Mouse (Mus musculus) splenic B cell, adult 2 months (primary cell): ENCODE data around the gene Cdh13.

Source experiments
- DNase-seq: peaks from one replicate; pipeline ENCODE4 v3.0.0-alpha.2; 2011; ENCODE audit warnings: low read depth, low spot score
- H3K27me3 ChIP-seq: 2 replicates; pipeline ENCODE4 v1.6.1; 2012; ENCODE audit warnings: mild to moderate bottlenecking, low read length, moderate library complexity, mixed read lengths; ENCODE audit not compliant: control insufficient read depth, poor library complexity, insufficient read depth, severe bottlenecking
- H3K36me3 ChIP-seq: 2 replicates; pipeline ENCODE4 v1.6.1; 2012; ENCODE audit warnings: mild to moderate bottlenecking, low read length, moderate library complexity, mixed read lengths; ENCODE audit not compliant: control insufficient read depth, poor library complexity, insufficient read depth, severe bottlenecking

Cdh13 gene

GRCm38 (mm10) chr8:118286282-118287180, 3.0 kb downstream of the Cdh13 start:
- H3K27me3 ChIP-seq: no peaks in the 10 kb centered on the region
- DNase-seq: no peak
- no peaks in the 10 kb centered on the region for H3K36me3 ChIP-seq

GRCm38 (mm10) chr8:118287496-118287895, 4.0 kb downstream of the Cdh13 start:
- no peaks in the 10 kb centered on the region for H3K27me3 ChIP-seq
- no peak for DNase-seq
- H3K36me3 ChIP-seq: no peaks in the 10 kb centered on the region

DNA sequence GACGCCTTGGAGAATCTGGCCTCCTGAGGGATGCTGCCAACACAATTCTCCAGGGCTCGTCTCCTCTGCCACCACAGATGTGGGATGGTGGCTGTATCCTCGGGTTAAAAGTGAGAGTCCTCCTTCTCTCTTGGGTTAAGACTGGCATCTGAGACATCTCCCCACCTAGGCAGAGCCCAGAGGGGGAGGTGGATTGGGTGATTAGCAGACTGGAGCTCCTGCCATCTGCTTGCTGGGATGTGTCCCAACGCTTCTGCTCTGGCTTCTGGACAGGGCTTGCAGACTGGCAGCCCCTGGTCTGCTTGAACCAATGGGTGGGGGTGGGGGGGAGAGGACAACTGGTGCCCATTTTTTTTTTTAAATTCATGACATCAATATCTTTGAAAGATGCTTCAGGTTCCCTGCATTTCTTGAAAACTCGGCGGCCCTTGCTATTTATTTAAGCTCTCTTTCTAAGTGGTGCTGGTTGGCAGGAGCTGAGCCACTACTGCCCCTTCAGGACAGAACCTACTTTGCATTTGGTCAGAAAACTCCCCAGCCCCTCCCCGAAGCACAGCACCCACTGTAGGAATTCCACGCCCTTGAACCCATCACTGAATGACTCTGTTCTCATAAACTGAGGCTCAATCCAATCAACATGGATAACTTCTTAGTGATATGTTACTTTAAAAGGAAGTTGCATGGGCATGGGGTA, 4.9 kb downstream of the Cdh13 start:
- no peaks in the 10 kb centered on the region for H3K27me3 ChIP-seq
- DNase-seq: no peak
- H3K36me3 ChIP-seq: no peaks in the 10 kb centered on the region

DNA sequence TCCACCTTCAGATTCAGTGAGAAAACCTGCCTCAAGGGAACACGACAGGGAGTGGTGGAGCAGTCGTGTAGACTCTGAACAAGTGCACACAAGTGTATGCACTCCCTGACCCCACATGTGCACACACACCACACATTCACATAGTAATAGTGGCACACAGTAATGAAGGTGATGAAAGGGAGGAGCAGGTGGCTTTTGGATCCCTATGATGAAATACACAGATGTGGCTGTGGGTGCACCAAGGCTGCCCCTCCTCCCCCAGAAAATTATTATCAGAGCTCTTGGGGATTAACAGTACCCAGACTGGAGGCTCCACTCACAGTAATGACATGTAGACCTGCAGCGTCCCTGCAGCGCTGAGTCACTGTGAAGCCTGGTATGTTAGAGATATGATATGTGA, 5.6 kb downstream of the Cdh13 start:
- Histone ChIP-seq H3K27me3 (no peaks in the 10 kb centered on the region), H3K36me3 (no peaks in the 10 kb centered on the region)
- DNase-seq: no peak

DNA sequence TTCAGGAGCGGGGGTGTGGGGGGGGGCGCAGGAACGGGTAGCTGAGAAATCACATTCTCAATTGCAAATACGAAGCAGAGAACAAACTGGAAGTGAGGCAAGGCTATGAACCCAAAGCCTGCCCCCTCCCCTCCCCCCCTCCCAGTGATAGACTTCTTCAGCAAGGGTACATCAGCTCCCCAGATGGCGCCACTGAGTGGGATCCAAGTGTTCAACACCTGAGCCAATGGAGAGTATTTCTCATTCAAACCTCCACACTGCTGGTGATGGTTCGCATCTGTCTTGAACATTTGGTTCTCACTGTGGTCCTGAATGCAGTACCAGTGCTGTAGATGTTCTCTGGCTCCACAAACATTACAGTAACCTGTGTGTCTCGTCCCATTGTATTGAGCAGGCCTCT, 6.0 kb downstream of the Cdh13 start:
- Histone ChIP-seq H3K27me3 (no peaks in the 10 kb centered on the region), H3K36me3 (no peaks in the 10 kb centered on the region)
- DNase-seq: no peak

DNA sequence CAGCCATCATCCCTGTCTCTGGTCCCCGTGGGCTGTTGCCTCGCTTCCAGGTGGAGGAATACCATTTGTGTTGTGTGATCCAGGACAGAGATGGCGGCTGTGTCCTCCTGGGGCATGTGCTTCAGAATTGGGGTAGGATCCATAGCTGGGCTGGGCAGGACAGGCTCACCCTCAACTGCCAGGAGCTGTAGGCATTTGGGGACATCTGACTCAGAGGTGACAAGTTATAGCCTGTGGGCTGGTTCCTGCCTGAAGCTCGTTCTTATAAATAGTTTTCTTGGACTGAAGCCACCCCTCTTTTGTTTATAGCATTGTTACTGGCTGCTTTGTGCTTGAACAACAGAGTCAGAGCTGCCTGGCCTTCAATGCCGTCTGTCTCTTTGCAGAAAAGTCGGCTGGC, 6.7 kb downstream of the Cdh13 start:
- no peaks in the 10 kb centered on the region for H3K27me3 ChIP-seq
- no peaks in the 10 kb centered on the region for H3K36me3 ChIP-seq
- DNase-seq: no peak

DNA sequence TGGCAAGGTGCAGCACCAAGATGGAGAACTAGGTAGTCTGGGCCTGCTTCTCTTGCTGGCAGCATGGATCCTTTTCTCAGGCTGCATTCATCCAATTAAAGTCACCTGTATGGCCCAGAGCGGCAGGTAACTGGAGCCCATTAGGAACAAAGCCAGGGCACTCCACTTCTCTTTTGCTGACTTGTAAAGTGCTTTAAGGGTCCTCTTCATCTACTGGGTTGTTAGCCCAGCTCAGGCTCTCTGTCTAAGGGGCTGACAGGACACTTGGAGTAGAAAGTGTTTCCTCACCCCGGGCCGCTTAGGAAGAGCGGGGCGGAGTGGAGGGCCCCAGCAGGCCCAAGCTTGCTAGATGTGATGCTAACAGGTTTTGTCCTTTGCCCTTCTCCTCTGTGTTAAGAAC, 12.9 kb downstream of the Cdh13 start:
- no peaks in the 10 kb centered on the region for H3K27me3 ChIP-seq
- H3K36me3 ChIP-seq: no peaks in the 10 kb centered on the region
- no peak for DNase-seq

DNA sequence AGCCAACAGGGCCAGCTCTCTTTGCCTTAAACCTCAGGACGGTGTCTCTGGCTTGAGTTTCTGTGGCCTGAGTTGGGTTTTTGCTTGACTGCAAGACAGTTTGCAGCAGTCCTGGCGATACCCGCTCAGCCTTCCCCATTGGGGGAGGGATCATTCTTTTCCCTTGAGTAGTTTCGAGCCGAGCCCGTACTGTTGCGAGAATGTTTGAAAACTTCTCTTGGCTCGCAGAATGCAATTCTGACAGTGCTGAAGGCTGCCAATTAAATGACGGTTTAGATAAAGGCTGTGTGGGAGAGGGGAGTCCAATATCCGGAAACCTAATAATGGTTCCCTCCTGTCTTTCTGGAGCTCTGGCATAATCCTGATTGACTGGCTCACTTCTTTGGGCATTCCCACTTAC, 23.4 kb downstream of the Cdh13 start:
- DNase-seq: no peak
- Histone ChIP-seq H3K27me3 (no peaks in the 10 kb centered on the region; the same call in 1 of the 2 replicates), H3K36me3 (no peaks in the 10 kb centered on the region)

DNA sequence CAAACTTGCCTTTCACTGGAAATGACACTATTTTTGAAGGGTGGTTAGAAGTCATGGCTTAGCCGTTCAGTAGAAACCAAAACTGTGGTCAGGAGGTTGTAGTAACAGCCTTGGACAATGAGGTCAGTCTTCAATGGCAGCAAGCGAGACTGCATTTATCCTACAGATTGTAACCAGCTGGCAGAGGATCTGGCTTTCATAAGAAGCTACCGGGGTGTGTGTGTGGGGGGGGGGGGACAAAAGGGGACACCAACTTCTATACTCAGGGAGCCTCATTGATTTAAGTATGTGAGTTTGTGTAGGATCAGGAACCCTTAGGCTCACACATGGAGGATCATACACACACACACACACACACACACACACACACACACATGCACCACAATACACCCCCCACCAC, 25.6 kb downstream of the Cdh13 start:
- Histone ChIP-seq H3K27me3 (no peaks in the 10 kb centered on the region), H3K36me3 (no peaks in the 10 kb centered on the region)
- DNase-seq: no peak

DNA sequence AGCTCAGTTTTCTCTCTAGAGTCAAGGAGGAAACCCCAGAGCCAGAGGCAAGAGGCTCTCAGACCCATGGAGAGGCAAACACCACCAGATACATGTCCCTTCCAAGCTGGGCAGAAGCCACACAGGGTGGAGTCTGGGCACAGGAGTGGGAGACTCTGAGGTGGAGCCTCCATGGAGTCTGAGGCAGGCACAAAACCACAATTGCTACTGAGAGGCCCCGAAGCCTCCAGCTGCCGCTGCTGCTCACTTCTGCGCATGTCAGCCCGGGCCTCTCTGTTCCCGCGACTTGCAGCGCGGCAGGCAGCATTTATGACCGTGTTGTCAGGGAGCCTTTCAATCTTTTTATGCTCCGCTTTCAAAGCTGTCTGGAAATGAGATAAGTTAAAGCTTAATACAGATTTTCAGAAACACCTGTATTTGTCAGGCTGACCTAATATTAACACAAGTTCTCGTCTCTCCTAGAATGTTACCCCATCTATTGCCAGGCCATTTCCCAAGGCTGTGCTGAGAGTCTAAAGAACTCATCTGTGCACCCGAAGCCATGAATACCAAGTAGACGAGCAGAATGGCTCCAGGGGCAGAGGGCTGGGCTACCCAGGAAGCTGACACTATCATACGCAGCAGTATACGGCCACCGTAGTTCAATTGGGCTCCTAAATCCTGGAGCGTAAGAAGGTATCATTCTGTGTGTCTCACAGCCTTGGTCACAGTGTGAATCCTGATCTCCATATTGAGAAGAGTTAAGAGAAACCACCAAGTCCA, 30.1 kb downstream of the Cdh13 start:
- DNase-seq: no peak
- Histone ChIP-seq H3K27me3 (no peaks in the 10 kb centered on the region), H3K36me3 (no peaks in the 10 kb centered on the region)

GRCm38 (mm10) chr8:118314188-118314563, 30.6 kb downstream of the Cdh13 start:
- DNase-seq: no peak
- Histone ChIP-seq H3K36me3 (no peaks in the 10 kb centered on the region), H3K27me3 (no peaks in the 10 kb centered on the region)

- H3K27me3 ChIP-seq: no peaks in the 10 kb centered on the region
- no peaks in the 10 kb centered on the region for H3K36me3 ChIP-seq
- DNase-seq: no peak
These were observed 31.4 kb downstream of the Cdh13 start for GRCm38 (mm10) chr8:118314932-118315331.

DNA sequence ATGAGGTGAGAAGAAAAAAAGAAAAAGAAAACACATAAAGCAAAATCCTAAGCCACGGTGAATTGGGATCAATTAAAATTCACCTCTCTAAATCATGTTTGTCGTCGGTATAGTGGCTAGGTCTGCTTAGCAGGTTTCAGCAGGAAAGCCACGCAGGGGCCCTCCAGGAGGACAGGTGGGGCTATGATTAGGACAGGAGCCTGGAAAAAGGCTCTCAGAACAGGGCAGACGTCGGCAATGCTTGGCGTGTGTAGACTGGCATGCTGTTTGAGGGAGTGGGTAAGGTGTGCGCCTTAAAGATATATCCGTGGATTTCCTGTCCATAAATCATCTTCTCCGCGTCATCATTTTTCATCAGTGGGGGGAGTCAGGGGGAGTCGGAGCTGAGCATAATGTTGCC, 32.9 kb downstream of the Cdh13 start:
- DNase-seq: no peak
- Histone ChIP-seq H3K27me3 (no peaks in the 10 kb centered on the region), H3K36me3 (no peaks in the 10 kb centered on the region)

DNA sequence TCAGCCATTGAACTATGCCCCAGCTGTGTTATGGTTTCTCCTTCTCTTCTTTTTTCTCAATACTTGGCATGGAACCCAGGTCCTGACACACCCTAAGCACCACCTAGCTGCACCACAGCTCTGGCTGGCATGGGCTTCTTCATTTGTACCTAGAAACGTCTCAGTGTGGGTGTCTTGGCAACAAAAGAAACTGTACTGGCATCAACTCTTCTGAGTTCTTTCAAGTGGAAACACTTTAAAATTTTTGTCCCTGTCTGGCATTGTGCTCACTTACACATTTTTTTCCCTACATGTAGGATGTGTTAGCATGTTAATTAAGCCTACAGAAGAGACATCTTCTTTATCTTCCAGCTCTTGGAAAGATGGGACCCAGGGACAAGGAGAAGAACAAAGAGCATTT, 37.0 kb downstream of the Cdh13 start:
- Histone ChIP-seq H3K36me3 (no peaks in the 10 kb centered on the region), H3K27me3 (no peaks in the 10 kb centered on the region)
- no peak for DNase-seq

GRCm38 (mm10) chr8:118323421-118323820, 39.9 kb downstream of the Cdh13 start:
- DNase-seq: no peak
- Histone ChIP-seq H3K36me3 (no peaks in the 10 kb centered on the region), H3K27me3 (no peaks in the 10 kb centered on the region)
